Mouse (Mus musculus): ENCODE results near the gene Ogt. TPM values are rescaled to one million over a fixed set of nuclear protein-coding genes. Genes with fewer than 3 reads are reported as not detected.

The Ogt gene
- polyA plus RNA-seq, 1 experiment from 2014 or later = 230 TPM

DNA sequence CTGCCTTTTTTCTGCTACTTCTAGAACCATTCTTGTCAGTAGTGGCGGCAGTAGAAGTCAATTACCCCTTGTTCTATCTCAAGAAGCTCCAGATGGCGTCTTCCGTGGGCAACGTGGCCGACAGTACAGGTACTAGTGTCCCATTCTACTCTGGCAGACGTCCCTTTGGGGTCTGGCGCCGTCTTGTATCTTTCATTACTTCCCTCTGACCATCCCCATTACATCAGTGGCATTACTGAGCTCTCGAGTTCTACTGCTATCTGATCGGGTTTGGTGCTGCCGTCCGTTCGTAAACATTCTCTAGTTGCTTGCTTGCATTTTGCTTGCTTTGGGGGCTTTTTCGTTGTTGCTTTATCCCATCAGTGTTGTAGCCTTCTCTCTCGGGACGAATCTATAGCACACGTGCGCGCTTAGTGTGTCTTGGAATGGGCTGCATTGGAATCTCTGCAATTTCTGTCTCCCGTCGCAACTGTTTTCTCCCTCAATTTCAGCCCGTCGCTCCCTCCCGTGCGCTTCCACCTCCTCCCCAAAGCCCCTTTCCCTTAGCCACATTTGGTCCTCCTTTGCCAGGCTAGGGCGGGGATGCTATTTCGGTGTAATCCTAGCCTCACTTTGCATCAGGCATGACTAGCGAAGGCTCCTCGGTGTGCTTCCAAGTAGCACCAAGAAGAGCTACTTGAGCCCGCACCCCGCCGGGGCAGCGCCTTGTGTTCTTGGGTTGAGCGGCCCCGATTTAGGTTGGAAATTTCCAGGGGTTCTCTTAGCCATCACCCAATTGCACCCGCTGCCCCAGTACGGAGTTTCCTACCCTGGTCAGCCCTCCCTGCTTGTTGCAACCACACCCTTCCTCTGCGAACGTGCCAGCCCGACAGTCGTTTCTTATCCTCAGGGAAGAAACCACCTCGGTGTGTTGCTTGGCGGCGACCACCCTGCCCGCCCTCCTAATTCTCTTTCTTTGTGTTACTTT lies 617 bp downstream of the Ogt start:
- Histone ChIP-seq H3K4me2 (ENCODE audit: low read depth, low read length, severe bottlenecking) (peak overlapping the region; percentile 21; the same call in 1 of the 2 replicates), H3K27me3 (ENCODE audit: control insufficient read depth, insufficient read depth, low read length) (no peaks in the 10 kb centered on the region; the same call in 1 of the 2 replicates), H3K36me3 (ENCODE audit: control insufficient read depth, insufficient read depth, low read length) (no peaks in the 10 kb centered on the region; the same call in 1 of the 2 replicates), H3K9ac (ENCODE audit: low read length) (peak overlapping the region; percentile 87), H3K4me1 (replicated peaks; ENCODE audit: control insufficient read depth, insufficient read depth, low read length) (no peaks in the 10 kb centered on the region), H3K9me3 (ENCODE audit: control insufficient read depth, low read length) (no peaks in the 10 kb centered on the region), H3K4me3 (ENCODE audit: low read depth, low read length) (peak overlapping the region; percentile 64), H3K27ac (ENCODE audit: low read depth, low read length) (peak overlapping the region; percentile 66)
- 17% methylated on average over 45 of the region's 45 CpGs for WGBS
- ATAC-seq (replicated peaks; ENCODE audit: low FRiP score) = peak; percentile 70
- peak; percentile 66 for DNase-seq (ENCODE audit: low spot score)

DNA sequence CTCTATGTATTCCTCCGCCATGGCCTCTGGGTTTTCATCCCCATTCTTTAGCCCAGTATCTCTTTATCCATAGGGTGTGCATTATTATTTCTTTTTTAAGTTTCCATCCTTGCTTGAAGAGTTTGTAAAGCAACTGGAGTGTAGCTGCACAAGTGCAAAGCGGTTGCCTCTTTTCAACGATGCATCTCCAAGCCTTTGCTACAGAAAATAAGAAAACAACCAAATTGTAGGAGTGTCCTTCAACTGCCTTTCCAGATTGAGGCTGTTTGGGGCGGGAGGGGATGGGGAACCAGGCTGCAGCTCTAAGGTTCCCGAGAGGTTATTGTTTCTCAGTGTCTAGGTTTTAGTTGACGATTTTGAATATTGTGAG lies 1.3 kb downstream of the Ogt start:
- H3K4me1 ChIP-seq (replicated peaks; ENCODE audit: control insufficient read depth, insufficient read depth, low read length) = no peaks in the 10 kb centered on the region
- no peak for DNase-seq (ENCODE audit: low spot score)

DNA sequence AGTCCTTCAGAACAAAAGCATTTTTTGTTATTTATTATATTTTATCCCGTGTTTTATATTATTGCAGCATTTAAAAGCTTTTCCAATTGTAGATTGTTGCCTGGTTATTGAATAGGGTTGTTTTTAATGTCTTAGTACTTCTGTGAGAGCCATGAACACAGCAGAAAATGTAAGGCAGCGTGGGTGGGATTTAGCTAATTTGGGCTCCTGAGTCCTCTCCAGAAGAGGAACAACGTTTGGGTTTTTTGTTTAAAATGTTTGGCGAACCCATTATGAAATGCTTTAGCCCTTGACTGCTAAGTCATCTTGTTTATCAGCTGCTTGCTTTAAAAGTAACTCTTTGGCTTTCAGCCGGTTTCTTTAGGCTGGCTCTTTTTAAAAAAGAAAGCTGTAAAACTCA lies 2.2 kb downstream of the Ogt start:
- DNase-seq (ENCODE audit: low spot score) (no peak), ATAC-seq (replicated peaks; ENCODE audit: low FRiP score) (no peak)
- Histone ChIP-seq H3K4me3 (ENCODE audit: low read depth, low read length) (peak overlapping the region; percentile 64), H3K27me3 (ENCODE audit: control insufficient read depth, insufficient read depth, low read length) (no peaks in the 10 kb centered on the region; the same call in 1 of the 2 replicates), H3K4me2 (ENCODE audit: low read depth, low read length, severe bottlenecking) (peak overlapping the region; percentile 56), H3K9ac (ENCODE audit: low read length) (peak overlapping the region; percentile 53; the same call in 1 of the 2 replicates), H3K9me3 (ENCODE audit: control insufficient read depth, low read length) (no peaks in the 10 kb centered on the region), H3K4me1 (replicated peaks; ENCODE audit: control insufficient read depth, insufficient read depth, low read length) (no peaks in the 10 kb centered on the region), H3K36me3 (ENCODE audit: control insufficient read depth, insufficient read depth, low read length) (no peaks in the 10 kb centered on the region; the same call in 1 of the 2 replicates), H3K27ac (ENCODE audit: low read depth, low read length) (no peak overlapping the region)
- 15% methylated on average over 5 of the region's 5 CpGs for WGBS

More for the DNA sequence above, 1.3 kb downstream of the Ogt start:
- 13% methylated on average over 6 of the region's 6 CpGs for WGBS
- Histone ChIP-seq H3K4me3 (ENCODE audit: low read depth, low read length) (peak overlapping the region; percentile 64), H3K27me3 (ENCODE audit: control insufficient read depth, insufficient read depth, low read length) (no peaks in the 10 kb centered on the region; the same call in 1 of the 2 replicates), H3K27ac (ENCODE audit: low read depth, low read length) (peak overlapping the region; percentile 66; the same call in 1 of the 2 replicates), H3K4me2 (ENCODE audit: low read depth, low read length, severe bottlenecking) (peak overlapping the region; percentile 56; the same call in 1 of the 2 replicates), H3K9me3 (ENCODE audit: control insufficient read depth, low read length) (no peaks in the 10 kb centered on the region), H3K36me3 (ENCODE audit: control insufficient read depth, insufficient read depth, low read length) (no peaks in the 10 kb centered on the region; the same call in 1 of the 2 replicates), H3K9ac (ENCODE audit: low read length) (peak overlapping the region; percentile 87; the same call in 1 of the 2 replicates)
- ATAC-seq (replicated peaks; ENCODE audit: low FRiP score) = no peak

DNA sequence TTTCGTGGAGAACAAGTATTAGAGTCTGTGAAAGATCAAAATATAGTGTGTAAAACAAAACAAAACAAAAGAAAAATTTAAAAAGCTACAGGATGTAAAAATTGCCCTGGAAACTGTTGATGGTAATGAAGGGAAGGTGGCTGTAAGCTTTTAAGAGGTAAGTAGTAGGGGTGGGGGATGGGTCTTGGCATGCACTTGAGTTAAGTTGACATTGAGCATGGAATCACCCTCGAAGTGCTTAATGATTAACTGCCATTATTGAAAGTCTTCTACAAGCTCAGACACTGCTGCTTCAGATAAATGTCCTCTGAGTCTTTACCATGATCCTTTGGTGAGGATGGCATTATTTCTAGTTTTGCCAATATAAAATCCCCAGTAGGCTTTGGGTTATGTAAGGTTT lies 5.4 kb downstream of the Ogt start:
- H3K4me1 ChIP-seq (replicated peaks; ENCODE audit: control insufficient read depth, insufficient read depth, low read length) = no peaks in the 10 kb centered on the region
- H3K27ac ChIP-seq (ENCODE audit: low read depth, low read length) = no peak overlapping the region
- no peak overlapping the region for H3K4me3 ChIP-seq (ENCODE audit: low read depth, low read length)
- H3K36me3 ChIP-seq (ENCODE audit: control insufficient read depth, insufficient read depth, low read length) = no peaks in the 10 kb centered on the region; the same call in 1 of the 2 replicates
- ATAC-seq (replicated peaks; ENCODE audit: low FRiP score) (no peak), DNase-seq (ENCODE audit: low spot score) (no peak)
- WGBS = 87% methylated on average over 2 of the region's 2 CpGs
- no peak overlapping the region for H3K4me2 ChIP-seq (ENCODE audit: low read depth, low read length, severe bottlenecking)
- H3K9me3 ChIP-seq (ENCODE audit: control insufficient read depth, low read length) = no peaks in the 10 kb centered on the region
- H3K27me3 ChIP-seq (ENCODE audit: control insufficient read depth, insufficient read depth, low read length) = no peaks in the 10 kb centered on the region
- H3K9ac ChIP-seq (ENCODE audit: low read length) = no peak overlapping the region

DNA sequence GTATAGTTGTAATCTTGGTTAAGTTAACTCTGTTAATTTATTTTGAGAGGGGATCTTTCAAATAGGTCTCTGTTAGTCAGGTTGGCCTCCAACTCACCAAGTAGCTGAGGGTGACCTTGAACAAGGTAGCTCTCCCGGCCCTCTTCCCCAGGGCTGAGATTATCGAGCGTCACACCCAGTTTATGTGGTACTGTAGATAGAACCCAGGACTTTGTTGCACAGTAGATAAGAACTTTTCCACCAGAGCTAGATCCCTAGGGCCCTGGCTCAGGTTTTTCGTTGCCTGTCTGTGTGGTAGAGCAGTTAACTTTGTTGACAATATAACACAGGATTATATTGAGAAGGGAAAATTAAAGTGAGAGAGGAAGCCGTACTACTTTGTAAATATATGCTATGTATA lies 6.8 kb downstream of the Ogt start:
- 89% methylated on average over 5 of the region's 5 CpGs for WGBS
- Histone ChIP-seq H3K9me3 (ENCODE audit: control insufficient read depth, low read length) (no peaks in the 10 kb centered on the region), H3K9ac (ENCODE audit: low read length) (no peak overlapping the region), H3K4me1 (replicated peaks; ENCODE audit: control insufficient read depth, insufficient read depth, low read length) (no peaks in the 10 kb centered on the region), H3K4me3 (ENCODE audit: low read depth, low read length) (no peak overlapping the region), H3K27me3 (ENCODE audit: control insufficient read depth, insufficient read depth, low read length) (no peaks in the 10 kb centered on the region), H3K36me3 (ENCODE audit: control insufficient read depth, insufficient read depth, low read length) (no peaks in the 10 kb centered on the region; the same call in 1 of the 2 replicates), H3K4me2 (ENCODE audit: low read depth, low read length, severe bottlenecking) (no peak overlapping the region), H3K27ac (ENCODE audit: low read depth, low read length) (no peak overlapping the region)
- no peak for ATAC-seq (replicated peaks; ENCODE audit: low FRiP score)
- DNase-seq (ENCODE audit: low spot score) = no peak

DNA sequence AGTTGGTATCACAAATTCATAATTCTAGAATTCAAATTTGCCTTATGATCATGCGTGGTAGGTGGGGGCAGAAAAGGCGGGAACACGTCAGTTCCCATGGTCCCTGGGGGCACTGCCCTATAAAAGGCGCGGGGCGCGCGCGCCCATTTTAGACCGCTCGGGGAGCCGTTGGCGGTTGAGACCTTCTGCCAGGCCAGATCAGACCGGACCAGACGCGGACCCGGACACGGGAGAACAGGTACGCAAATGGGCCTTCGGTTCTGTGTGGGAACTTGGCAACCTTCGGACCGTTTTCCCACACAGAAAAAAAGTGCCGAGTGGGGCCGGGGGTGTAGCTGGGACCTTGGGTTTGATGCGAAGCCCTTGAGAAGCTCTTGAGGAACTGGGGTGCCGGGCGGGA lies 55.8 kb downstream of the Ogt start:
- DNase-seq (ENCODE audit: low spot score) = no peak
- Histone ChIP-seq H3K4me1 (replicated peaks; ENCODE audit: control insufficient read depth, insufficient read depth, low read length) (no peaks in the 10 kb centered on the region), H3K4me3 (ENCODE audit: low read depth, low read length) (no peak overlapping the region), H3K9ac (ENCODE audit: low read length) (no peak overlapping the region), H3K27me3 (ENCODE audit: control insufficient read depth, insufficient read depth, low read length) (no peaks in the 10 kb centered on the region), H3K9me3 (ENCODE audit: control insufficient read depth, low read length) (peaks cover 6% of the 10 kb centered on the region; the same call in 1 of the 2 replicates), H3K36me3 (ENCODE audit: control insufficient read depth, insufficient read depth, low read length) (no peaks in the 10 kb centered on the region), H3K27ac (ENCODE audit: low read depth, low read length) (no peak overlapping the region), H3K4me2 (ENCODE audit: low read depth, low read length, severe bottlenecking) (no peak overlapping the region)
- ATAC-seq (replicated peaks; ENCODE audit: low FRiP score) = no peak
- WGBS = 92% methylated on average over 27 of the region's 27 CpGs

DNA sequence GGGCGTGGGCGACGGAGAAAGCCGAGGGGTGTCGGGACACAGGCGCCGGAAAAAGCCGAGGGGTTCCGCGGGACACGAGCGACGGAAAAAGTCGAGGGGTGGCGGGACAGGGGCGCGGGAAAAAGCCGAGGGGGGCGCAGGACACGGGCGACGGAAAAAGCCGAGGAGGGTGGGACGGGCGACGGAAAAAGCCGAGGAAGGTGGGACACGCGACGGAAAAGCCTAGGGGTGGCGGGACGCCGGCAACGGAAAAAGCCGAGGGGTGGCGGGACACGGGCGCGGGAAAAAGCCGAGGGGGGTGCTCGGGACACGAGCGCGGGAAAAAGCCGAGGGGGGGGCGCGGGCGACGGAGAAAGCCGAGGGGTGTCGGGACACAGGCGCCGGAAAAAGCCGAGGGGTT lies 57.7 kb downstream of the Ogt start:
- H3K27me3 ChIP-seq (ENCODE audit: control insufficient read depth, insufficient read depth, low read length) = no peaks in the 10 kb centered on the region
- H3K4me1 ChIP-seq (replicated peaks; ENCODE audit: control insufficient read depth, insufficient read depth, low read length) = no peaks in the 10 kb centered on the region
- H3K9ac ChIP-seq (ENCODE audit: low read length) = no peak overlapping the region
- 71% methylated on average over 51 of the region's 54 CpGs for WGBS
- H3K9me3 ChIP-seq (ENCODE audit: control insufficient read depth, low read length) = peaks cover 6% of the 10 kb centered on the region; the same call in 1 of the 2 replicates
- H3K36me3 ChIP-seq (ENCODE audit: control insufficient read depth, insufficient read depth, low read length) = no peaks in the 10 kb centered on the region
- no peak overlapping the region for H3K27ac ChIP-seq (ENCODE audit: low read depth, low read length)
- no peak overlapping the region for H3K4me3 ChIP-seq (ENCODE audit: low read depth, low read length)
- H3K4me2 ChIP-seq (ENCODE audit: low read depth, low read length, severe bottlenecking) = no peak overlapping the region
- no peak for ATAC-seq (replicated peaks; ENCODE audit: low FRiP score)
- DNase-seq (ENCODE audit: low spot score) = no peak

DNA sequence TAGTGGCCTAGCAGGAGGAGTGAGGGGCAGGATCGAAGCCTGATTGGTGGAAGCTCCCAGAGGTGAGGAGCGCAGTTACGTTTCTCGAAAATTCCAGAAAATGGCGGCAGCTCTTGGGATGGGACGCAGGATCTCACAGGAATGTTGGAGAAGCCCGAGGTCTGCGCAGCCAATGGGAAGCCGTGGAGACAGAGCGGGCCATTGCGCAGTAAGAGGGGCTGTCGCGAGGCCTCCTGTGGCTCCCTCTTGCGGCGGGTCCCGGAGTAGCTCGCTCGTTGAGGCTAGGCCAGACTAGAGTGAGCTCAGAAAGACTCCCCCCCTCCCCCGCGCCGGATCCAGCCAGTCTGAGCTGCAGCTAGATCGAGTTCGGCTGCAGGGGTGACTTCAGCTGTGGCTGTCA lies 58.4 kb downstream of the Ogt start:
- Histone ChIP-seq H3K9ac (ENCODE audit: low read length) (no peak overlapping the region), H3K9me3 (ENCODE audit: control insufficient read depth, low read length) (peaks cover 6% of the 10 kb centered on the region; the same call in 1 of the 2 replicates), H3K4me1 (replicated peaks; ENCODE audit: control insufficient read depth, insufficient read depth, low read length) (no peaks in the 10 kb centered on the region), H3K36me3 (ENCODE audit: control insufficient read depth, insufficient read depth, low read length) (no peaks in the 10 kb centered on the region), H3K27ac (ENCODE audit: low read depth, low read length) (no peak overlapping the region), H3K4me2 (ENCODE audit: low read depth, low read length, severe bottlenecking) (no peak overlapping the region), H3K4me3 (ENCODE audit: low read depth, low read length) (no peak overlapping the region), H3K27me3 (ENCODE audit: control insufficient read depth, insufficient read depth, low read length) (no peaks in the 10 kb centered on the region)
- no peak for ATAC-seq (replicated peaks; ENCODE audit: low FRiP score)
- WGBS = 62% methylated on average over 23 of the region's 23 CpGs
- peak; percentile 53 for DNase-seq (ENCODE audit: low spot score)
